Mouse (Mus musculus) left cerebral cortex, adult 6 months (tissue): ENCODE measurements around the gene Chuk. TPM values are rescaled to one million over a fixed set of nuclear protein-coding genes. Genes with fewer than 3 reads are reported as not detected.

ENCODE experiments used
- long read RNA-seq, 2 experiments: library from polyadenylated mRNA; unstranded; transcript quantifications; one replicate each; pipeline ENCODE4 v2.0.0; 2019 to 2020
- polyA plus RNA-seq: library from polyadenylated mRNA; unstranded; fragments of <200 nt; fragmentation: Nextera tagmentation; gene quantifications from 2 replicates; pipeline ENCODE4 v1.2.3, GENCODE M21; 2021

Gene Chuk
- 2.7 and 4.9 TPM in 2 replicates for polyA plus RNA-seq
- long read RNA-seq, experiment 1, transcript Chuk-207 (16 exons, 2,337 nt): minor isoform, 9 of 45 reads
- long read RNA-seq, experiment 1, transcript Chuk-201 (21 exons, 3,502 nt): major isoform, 11 of 45 reads
- long read RNA-seq, experiment 1, partial matches to known transcripts: 16 of 45 reads
- long read RNA-seq, experiment 1, other reads (novel, unspliced or antisense): 8 of 45 reads
- long read RNA-seq, experiment 2, partial matches to known transcripts: 3 of 9 reads
- long read RNA-seq, experiment 2, other reads (novel, unspliced or antisense): 5 of 9 reads

DNA sequence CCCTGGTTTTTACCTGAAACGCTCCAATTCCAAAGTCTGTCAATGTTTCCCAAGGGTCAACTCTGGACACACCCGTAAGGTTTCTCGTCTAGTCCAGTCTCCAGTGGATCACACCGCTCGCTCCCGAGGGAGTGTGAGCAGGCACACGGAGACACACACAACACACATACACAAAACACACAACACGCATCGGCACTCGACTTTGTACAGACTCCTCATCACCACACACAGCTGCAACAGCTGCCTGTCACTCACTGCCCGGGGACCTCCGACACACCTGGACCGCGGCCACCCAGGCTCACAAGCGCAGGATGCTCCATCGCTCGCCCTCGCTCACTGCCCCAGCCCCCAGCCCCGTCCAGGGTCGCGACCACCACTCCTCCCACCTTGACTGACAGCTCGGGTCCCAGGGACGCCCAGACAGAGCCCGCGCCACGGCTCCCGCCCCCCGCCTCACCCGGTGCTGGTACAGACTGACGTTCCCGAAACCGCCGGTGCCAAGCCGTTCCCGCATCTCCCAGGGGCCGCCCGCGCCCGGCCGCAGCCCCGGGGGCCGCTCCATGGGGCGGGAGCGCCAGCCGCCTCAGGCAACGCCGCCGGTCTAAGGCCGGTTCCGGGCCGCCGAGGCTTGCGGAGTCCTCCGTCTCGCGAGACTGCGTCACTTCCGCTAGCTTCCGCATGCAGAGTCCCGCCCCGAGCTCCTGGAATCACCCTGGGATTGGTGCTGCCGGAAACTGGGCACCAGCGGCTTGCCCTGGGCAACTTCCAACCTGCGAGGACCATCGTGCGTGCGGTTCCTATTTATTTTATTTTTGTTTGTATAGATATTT lies at the start of gene Chuk:
Gene Chuk (minus strand): TSS at position 650 of the 830 bp plus-strand sequence.

DNA sequence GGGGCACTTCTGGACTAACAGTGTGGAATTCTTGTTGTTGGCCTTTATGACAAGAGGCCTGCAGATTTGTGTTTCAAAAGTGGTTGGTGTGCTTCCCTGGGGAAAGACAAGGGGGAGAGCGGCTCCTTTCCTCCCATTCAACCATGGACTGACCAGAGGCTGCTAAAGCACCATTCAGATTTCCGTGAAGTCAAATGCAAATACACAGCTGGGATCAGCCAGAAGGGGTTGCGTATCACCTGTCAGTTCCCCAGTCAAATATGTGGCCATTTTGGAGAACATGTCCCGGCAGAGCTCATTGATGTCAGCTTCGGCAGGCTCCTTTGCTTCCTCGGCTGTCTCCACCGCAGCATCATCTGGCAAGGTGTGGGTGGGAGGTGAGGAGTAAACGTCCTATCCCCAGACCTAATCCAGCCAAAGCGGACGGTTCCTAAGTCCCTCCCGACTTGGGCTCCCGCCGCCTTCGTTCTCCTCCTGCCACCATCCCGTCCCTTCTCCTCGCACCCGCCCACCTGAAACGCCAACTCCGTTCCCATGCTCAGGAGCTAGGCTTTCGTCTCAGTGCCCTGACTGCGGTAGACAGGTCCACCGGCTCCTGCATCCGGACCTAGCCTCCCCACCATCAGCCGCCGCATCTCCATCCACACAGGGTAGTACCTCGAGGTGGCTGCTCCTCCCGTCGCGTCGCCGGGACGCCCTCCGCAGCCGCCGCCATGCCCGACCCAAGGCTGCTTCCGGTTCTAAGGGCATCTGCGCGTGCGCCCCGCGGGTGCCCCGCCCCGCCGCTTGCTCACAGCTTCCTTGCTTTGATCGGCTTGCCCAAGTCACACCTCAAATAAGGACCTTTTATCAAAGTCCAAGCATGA lies 38.7 kb upstream of the Chuk start, which contains the start of gene Bloc1s2:
Gene Bloc1s2 (minus strand): TSS at position 745 of the 866 bp plus-strand sequence.

GRCm38 (mm10) chr19:44135072-44135959 lies 28.0 kb upstream of the Chuk start, which contains the start of gene Cwf19l1:
TSS of gene Cwf19l1 (minus strand) at chr19:44135876.

GRCm38 (mm10) chr19:44069121-44069913 lies 38.0 kb downstream of the Chuk start, which contains the start of gene Erlin1:
TSS of gene Erlin1 (minus strand) at chr19:44069785.

DNA sequence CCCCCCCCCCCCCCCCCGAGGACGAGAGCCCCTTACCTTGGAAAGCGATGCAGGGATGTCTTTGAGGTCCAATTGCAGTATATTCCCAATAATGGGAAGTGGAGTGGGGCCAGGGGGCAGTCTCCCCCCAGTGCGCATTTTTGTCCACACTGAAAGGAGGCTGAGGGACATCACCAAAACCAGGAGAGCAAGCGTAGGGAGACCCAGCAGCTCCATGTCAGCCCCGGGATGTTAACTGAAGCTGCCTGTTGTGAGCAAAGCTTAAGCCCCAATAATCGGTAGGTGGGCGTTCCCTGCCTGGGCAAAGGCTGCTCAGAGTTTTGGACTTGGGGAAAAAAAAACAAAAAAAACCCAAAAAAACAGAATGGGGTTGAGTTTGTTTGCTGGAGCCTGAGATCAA lies 78.3 kb downstream of the Chuk start, which contains the start of gene Cyp2c23:
Gene Cyp2c23 (minus strand): TSS at position 237 of the 400 bp plus-strand sequence.

Other genes starting within 250 kb of the Chuk start
- gene Dnmbp, start 167.3 kb downstream of the Chuk start, polyA plus RNA-seq: 2.0 and 2.6 TPM in 2 replicates
- gene Cpn1, start 120.9 kb downstream of the Chuk start, polyA plus RNA-seq: 0.28 and 0.45 TPM in 2 replicates
- 0.28 and 0.31 TPM in 2 replicates for gene Cyp2c23, start 78.3 kb downstream of the Chuk start, polyA plus RNA-seq
- 8.3 and 11.2 TPM in 2 replicates for gene Erlin1, start 37.7 kb downstream of the Chuk start, polyA plus RNA-seq
- 18.8 and 23.4 TPM in 2 replicates for gene Cwf19l1, start 28.4 kb upstream of the Chuk start, polyA plus RNA-seq
- 80.3 and 99.0 TPM in 2 replicates for gene Bloc1s2, start 39.0 kb upstream of the Chuk start, polyA plus RNA-seq
- gene Pkd2l1, start 85.0 kb upstream of the Chuk start, polyA plus RNA-seq: 0.10 and 0.11 TPM in 2 replicates
- gene Scd3, start 95.8 kb upstream of the Chuk start, polyA plus RNA-seq: 4.9 and 6.7 TPM in 2 replicates
- gene Scd2, start 186.2 kb upstream of the Chuk start, polyA plus RNA-seq: 133 and 153 TPM in 2 replicates
- 0.13 and 0.24 TPM in 2 replicates for gene Scd4, start 225.6 kb upstream of the Chuk start, polyA plus RNA-seq